Mouse (Mus musculus) heart, embryonic 14.5 days (tissue): Measurements from ENCODE around the gene D630003M21Rik. TPM values are rescaled to one million over a fixed set of nuclear protein-coding genes. Genes with fewer than 3 reads are reported as not detected.

Source experiments
- ATAC-seq: fragments of 200-750 bp; cut with Nextera tagmentation; 2 replicates; pipeline ENCODE4 v1.8.0; 2017; ENCODE audit warnings: low read depth, moderate TSS enrichment; ENCODE audit not compliant: insufficient number of reproducible peaks, insufficient read depth, low FRiP score
- H3K27ac ChIP-seq, 2 experiments: fragments of 200-500 bp in 1 of 2; fragments of 300-500 bp in 1 of 2; sonication (generic) in 1 of 2; replicated peaks in 1 of 2; 2 replicates each; pipeline ENCODE4 v1.5.1; 2012 to 2014; ENCODE audit warnings: low read depth in 2 of 2, low read length in 2 of 2, control low read depth in 1 of 2, mild to moderate bottlenecking in 1 of 2, mixed read lengths in 1 of 2; ENCODE audit not compliant: control insufficient read depth in 1 of 2, insufficient read depth in 1 of 2
- H3K27me3 ChIP-seq: fragments of 300-500 bp; sonication (generic); 2 replicates; pipeline ENCODE4 v1.6.1; 2014; ENCODE audit warnings: mild to moderate bottlenecking, low read length, control low read depth; ENCODE audit not compliant: control insufficient read depth, insufficient read depth
- H3K36me3 ChIP-seq: fragments of 300-500 bp; sonication (generic); 2 replicates; pipeline ENCODE4 v1.6.1; 2014; ENCODE audit warnings: mild to moderate bottlenecking, control low read depth, low read length, mixed read lengths; ENCODE audit not compliant: control insufficient read depth, insufficient read depth
- H3K4me1 ChIP-seq, 2 experiments: fragments of 200-500 bp in 1 of 2; fragments of 300-500 bp in 1 of 2; sonication (generic) in 1 of 2; 2 replicates each; pipeline ENCODE4 v1.6.1; 2012 to 2014; ENCODE audit warnings: low read length in 2 of 2, control low read depth in 1 of 2, mixed read lengths in 1 of 2; ENCODE audit not compliant: control insufficient read depth in 2 of 2, insufficient read depth in 2 of 2
- H3K4me2 ChIP-seq: fragments of 300-500 bp; sonication (generic); 2 replicates; pipeline ENCODE4 v1.6.1; 2014; ENCODE audit warnings: mild to moderate bottlenecking, low read length
- H3K4me3 ChIP-seq, 2 experiments: fragments of 200-500 bp in 1 of 2; fragments of 300-500 bp in 1 of 2; sonication (generic) in 1 of 2; 2 replicates each; pipeline ENCODE4 v1.5.1; 2012 to 2014; ENCODE audit warnings: low read length in 2 of 2, mild to moderate bottlenecking in 2 of 2, control low read depth in 1 of 2, low read depth in 1 of 2, moderate library complexity in 1 of 2; ENCODE audit not compliant: control insufficient read depth in 1 of 2, insufficient read depth in 1 of 2
- H3K9ac ChIP-seq: fragments of 300-500 bp; sonication (generic); 2 replicates; pipeline ENCODE4 v1.6.1; 2014; ENCODE audit warnings: mild to moderate bottlenecking, low read length
- H3K9me3 ChIP-seq: fragments of 300-500 bp; sonication (generic); 2 replicates; pipeline ENCODE4 v1.6.1; 2016; ENCODE audit warnings: low read length, control low read depth; ENCODE audit not compliant: control insufficient read depth
- WGBS: fragments of 180-500 bp; shearing (Covaris S2); extraction: QIAGEN DNeasy Blood & Tissue Kit; methylation state at CpG from one replicate; pipeline ENCODE4 v1.1.7; 2014; 5-methylcytosine and 5-hydroxymethylcytosine counted together
- polyA plus RNA-seq: library from polyadenylated mRNA; unstranded; fragments of >200 nt; fragmentation: Nextera tagmentation; extraction: Ambion mirVana; gene quantifications from 2 replicates; pipeline ENCODE4 v1.2.1, GENCODE M21; 2014

D630003M21Rik gene
- polyA plus RNA-seq, 1 experiment from 2014 or later = 1.3 TPM

DNA sequence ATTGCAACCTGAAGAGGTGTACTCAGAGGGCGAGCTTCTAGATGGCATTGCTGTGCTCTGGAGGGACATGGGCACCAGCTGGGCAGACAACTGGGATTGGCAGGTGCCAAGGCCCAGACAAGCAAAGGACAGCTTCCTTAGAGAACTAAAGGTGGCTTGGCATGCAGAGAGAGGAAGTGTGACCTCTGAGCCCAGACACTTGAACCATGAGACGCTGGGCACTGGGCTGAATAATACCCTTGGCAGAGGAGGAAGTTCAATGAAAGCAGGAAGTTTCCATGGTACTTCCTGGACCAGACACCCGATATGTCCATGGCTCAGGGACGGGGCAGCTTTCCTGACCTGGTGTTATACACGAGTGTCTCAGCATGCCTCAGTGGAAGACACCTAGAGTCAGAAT, 54.6 kb downstream of the D630003M21Rik start:
- H3K9ac ChIP-seq = no peak overlapping the region
- H3K36me3 ChIP-seq = no peaks in the 10 kb centered on the region
- no peak overlapping the region for H3K4me2 ChIP-seq
- H3K27ac ChIP-seq = no peak overlapping the region
- 69% methylated on average over 5 of the region's 5 CpGs for WGBS
- no peaks in the 10 kb centered on the region for H3K27me3 ChIP-seq
- no peak overlapping the region for H3K4me3 ChIP-seq
- no peaks in the 10 kb centered on the region for H3K9me3 ChIP-seq
- H3K4me1 ChIP-seq = peaks cover 22 to 25% of the 10 kb centered on the region in 2 experiments
- ATAC-seq = no peak

- no peak overlapping the region for H3K4me3 ChIP-seq
- no peaks in the 10 kb centered on the region for H3K9me3 ChIP-seq
- H3K36me3 ChIP-seq = no peaks in the 10 kb centered on the region
- H3K27me3 ChIP-seq = no peaks in the 10 kb centered on the region
- ATAC-seq = no peak
- 82% methylated on average over 2 of the region's 2 CpGs for WGBS
- H3K4me1 ChIP-seq = peaks cover 33 to 39% of the 10 kb centered on the region in 2 experiments
- H3K27ac ChIP-seq = 0 out of 4 replicates have a peak overlapping the region, but pooled peaks of 1 of the 2 experiments have one; percentile 14
- no peak overlapping the region for H3K9ac ChIP-seq
- no peak overlapping the region for H3K4me2 ChIP-seq
Observed at GRCm38 (mm10) chr2:158170394-158170793, 58.6 kb downstream of the D630003M21Rik start.

DNA sequence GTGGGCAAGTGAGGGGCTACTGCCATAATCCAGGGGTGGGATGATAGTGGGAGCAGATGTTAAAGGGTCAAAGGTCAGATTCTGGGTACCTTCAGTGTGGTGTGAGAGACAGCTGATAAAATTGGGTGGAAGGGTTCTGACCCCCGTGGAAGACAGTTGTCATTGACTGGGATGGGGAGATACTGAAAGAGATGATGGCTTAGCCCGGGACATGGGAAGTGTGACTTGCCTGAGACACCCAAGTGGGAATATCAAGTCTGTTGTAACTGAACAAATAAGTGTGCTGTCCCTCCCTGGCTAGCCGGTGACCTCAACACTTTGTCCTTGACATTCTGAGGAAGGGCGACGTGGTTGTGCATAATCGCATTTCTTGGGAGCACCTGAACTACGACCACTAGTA, 59.3 kb downstream of the D630003M21Rik start:
- ATAC-seq = no peak
- no peaks in the 10 kb centered on the region for H3K9me3 ChIP-seq
- no peaks in the 10 kb centered on the region for H3K36me3 ChIP-seq
- 62% methylated on average over 7 of the region's 7 CpGs for WGBS
- H3K9ac ChIP-seq = no peak overlapping the region
- H3K4me2 ChIP-seq = no peak overlapping the region
- no peak overlapping the region for H3K4me3 ChIP-seq
- 0 out of 4 replicates have a peak overlapping the region, but pooled peaks of 1 of the 2 experiments have one; percentile 75 for H3K27ac ChIP-seq
- peaks cover 27 to 33% of the 10 kb centered on the region in 2 experiments for H3K4me1 ChIP-seq
- H3K27me3 ChIP-seq = no peaks in the 10 kb centered on the region

DNA sequence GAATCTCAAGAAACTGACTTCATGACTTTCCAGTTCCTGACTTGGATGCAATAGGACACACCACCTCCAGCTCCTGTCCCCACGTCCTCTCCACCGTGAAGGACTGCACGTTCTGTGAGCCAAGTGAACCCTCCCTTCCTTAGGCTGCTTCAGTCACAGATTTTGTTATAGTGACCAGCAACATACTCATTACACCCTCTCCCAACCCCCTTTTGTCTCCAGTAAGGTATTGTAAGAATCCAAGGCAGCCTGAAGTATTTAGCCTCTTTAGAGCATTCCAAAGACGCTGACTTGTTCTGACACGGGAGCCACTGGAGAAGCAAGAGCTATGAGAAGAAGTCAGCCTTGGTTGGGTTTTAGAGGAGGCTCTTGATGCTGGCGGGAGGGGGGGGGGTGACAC, 59.7 kb downstream of the D630003M21Rik start:
- whole genome bisulfite sequencing = 57% methylated on average over 6 of the region's 6 CpGs
- Histone ChIP-seq H3K9ac (no peak overlapping the region), H3K36me3 (no peaks in the 10 kb centered on the region), H3K27ac (peak overlapping the region; percentile 61 to 75), H3K4me2 (no peak overlapping the region), H3K9me3 (no peaks in the 10 kb centered on the region), H3K27me3 (no peaks in the 10 kb centered on the region), H3K4me3 (no peak overlapping the region), H3K4me1 (peaks cover 27 to 33% of the 10 kb centered on the region in 2 experiments)
- ATAC-seq = no peak

GRCm38 (mm10) chr2:158168741-158169211, 60.2 kb downstream of the D630003M21Rik start:
- Histone ChIP-seq H3K9me3 (no peaks in the 10 kb centered on the region), H3K9ac (no peak overlapping the region), H3K4me3 (no peak overlapping the region), H3K4me2 (0 out of 2 replicates have a peak overlapping the region, but pooled peaks have one; percentile 3), H3K4me1 (peaks cover 27 to 33% of the 10 kb centered on the region in 2 experiments), H3K27me3 (no peaks in the 10 kb centered on the region), H3K36me3 (no peaks in the 10 kb centered on the region), H3K27ac (peak overlapping the region; percentile 63 to 75)
- WGBS = 15% methylated on average over 8 of the region's 8 CpGs
- peak; percentile 85 for ATAC-seq

GRCm38 (mm10) chr2:158167496-158168205, 61.4 kb downstream of the D630003M21Rik start:
- 32% methylated on average over 9 of the region's 9 CpGs for WGBS
- ATAC-seq = peak; percentile 49
- Histone ChIP-seq H3K9me3 (no peaks in the 10 kb centered on the region), H3K27me3 (no peaks in the 10 kb centered on the region), H3K27ac (peak overlapping the region; percentile 63 to 75), H3K4me2 (no peak overlapping the region), H3K4me3 (no peak overlapping the region), H3K9ac (peak overlapping the region; percentile 55; the same call in 1 of the 2 replicates), H3K4me1 (peaks cover 27 to 33% of the 10 kb centered on the region in 2 experiments), H3K36me3 (no peaks in the 10 kb centered on the region)

DNA sequence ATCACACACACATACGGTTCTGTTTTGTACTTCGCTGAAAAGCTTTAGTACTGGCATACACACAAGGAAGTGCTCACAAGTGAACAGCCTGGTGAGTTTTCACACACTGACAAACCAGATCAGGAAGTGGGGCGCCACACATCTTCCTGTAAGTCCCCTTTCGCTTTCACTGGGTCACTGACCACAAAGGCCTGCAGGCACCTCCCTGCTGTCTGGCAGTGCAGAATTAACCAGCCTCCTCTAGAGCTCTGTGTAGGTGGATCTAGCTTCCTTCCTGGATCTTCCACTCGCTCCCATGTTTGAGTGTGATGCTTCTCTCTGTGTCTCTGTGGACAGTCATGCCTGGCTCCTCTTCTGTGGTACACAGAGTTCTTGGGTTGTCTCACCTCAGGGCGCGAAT, 62.4 kb downstream of the D630003M21Rik start:
- no peaks in the 10 kb centered on the region for H3K9me3 ChIP-seq
- H3K27me3 ChIP-seq = no peaks in the 10 kb centered on the region
- H3K9ac ChIP-seq = no peak overlapping the region
- no peaks in the 10 kb centered on the region for H3K36me3 ChIP-seq
- H3K4me3 ChIP-seq = no peak overlapping the region
- peak overlapping the region; percentile 36 to 53; a peak in 3 of 4 replicates for H3K27ac ChIP-seq
- 78% methylated on average over 7 of the region's 7 CpGs for WGBS
- no peak for ATAC-seq
- H3K4me2 ChIP-seq = no peak overlapping the region
- peaks cover 27 to 38% of the 10 kb centered on the region in 2 experiments for H3K4me1 ChIP-seq
